Mouse (Mus musculus) CD4-positive helper T cell, adult 2 months (primary cell): ENCODE data around the gene Gm4894.

Experiments
- DNase-seq: peaks from one replicate; pipeline ENCODE4 v3.0.0-alpha.2; 2012; ENCODE audit warnings: low read depth, missing footprints, low spot score

Gm4894 gene

GRCm38 (mm10) chr9:49250231-49250630 lies at the start of gene Gm4894:
Gene Gm4894 (plus strand): TSS chr9:49250531.
- DNase-seq = no peak

- DNase-seq = no peak
These were observed 44.0 kb upstream of the Gm4894 start for GRCm38 (mm10) chr9:49206331-49206730.

GRCm38 (mm10) chr9:49211493-49211892 lies 38.8 kb upstream of the Gm4894 start:
- DNase-seq = no peak

GRCm38 (mm10) chr9:49214734-49215133 lies 35.6 kb upstream of the Gm4894 start:
- no peak for DNase-seq

DNA sequence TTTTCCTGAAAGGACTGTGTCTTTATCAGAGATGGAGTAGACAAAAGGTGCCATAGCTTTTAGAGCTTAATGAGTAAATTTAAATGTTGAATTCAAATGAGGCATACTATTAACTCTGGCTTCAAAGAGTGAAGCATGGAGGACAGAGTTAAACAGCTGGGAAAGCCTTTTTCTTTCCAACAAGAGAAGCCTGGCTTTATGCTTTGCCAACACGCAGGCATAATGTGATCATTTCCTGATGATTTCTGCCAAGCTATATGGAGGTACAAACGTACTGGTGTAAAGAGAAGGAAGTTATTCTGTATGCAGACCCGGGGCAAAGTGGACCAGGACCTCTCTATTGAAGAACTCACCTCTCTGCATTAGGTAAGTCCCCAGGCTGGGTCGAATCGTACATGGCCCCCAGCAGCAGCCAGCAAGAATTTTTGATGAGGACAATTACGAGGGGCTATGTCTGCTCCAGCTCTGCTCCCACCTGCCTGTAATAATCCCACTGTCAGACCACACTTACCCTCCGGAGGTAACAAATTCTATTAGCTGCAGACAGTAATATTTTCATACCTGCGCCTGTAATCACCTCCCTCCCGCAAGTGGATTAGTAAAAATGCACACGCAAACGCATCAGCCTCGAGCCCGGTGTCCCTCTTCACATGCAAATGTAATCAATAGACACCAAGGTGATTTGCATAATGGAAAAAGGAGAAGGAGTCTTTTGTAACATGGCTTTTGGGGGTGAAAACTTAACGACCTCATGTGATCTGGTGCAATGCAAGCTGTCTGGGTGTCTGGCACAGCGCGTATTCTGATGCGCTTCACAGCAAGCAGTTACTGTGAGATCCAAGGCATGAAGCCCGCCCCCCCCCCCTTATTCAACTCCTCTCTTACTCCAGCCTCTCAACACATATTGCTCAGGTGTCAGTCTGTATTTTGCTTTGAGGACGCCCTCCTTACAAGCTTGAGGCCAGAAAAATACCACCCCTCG lies 32.4 kb upstream of the Gm4894 start:
- DNase-seq = no peak

DNA sequence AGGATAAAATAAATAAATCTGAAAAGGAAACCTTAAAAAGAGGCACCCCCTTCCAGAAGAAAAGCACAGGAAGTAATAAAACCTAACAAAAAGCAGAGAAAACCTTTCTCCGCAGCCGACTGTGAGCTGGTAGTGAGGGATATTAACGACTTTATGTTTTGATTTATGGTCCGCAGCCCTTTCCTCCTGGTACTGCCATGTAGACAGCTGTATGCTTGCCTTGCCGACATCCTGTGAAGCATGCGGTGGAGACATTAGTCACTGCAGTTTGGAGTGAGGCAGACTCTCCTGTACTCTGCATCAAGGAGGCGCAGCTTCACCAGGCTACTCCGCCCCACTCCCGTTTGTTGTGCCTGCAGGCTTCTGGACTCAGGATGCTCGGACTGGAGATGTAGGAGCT lies 25.8 kb upstream of the Gm4894 start:
- DNase-seq = no peak

GRCm38 (mm10) chr9:49227442-49227841 lies 22.9 kb upstream of the Gm4894 start:
- no peak for DNase-seq

GRCm38 (mm10) chr9:49229054-49229453 lies 21.3 kb upstream of the Gm4894 start:
- no peak for DNase-seq

DNA sequence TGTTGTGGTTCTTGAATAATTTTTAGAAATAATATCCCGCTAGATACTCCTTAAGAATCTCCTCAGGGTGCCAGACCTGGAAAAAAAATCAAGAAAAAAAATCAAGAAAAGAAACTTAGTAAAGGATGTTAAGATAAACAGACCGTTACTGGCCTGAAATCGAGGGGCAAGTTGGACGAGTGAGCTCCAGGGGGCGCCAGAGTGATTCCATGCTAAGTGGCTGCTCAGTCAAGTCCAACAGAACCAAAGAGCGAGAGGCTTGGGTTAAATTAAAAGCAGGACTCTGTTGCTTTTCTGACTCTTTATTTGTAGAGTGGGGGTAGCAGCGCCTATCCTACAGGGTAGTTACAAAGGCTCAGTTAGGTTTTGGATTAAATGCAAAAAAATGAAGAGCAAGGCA lies 3.5 kb upstream of the Gm4894 start:
- DNase-seq = no peak

- DNase-seq = no peak
These were observed 18.6 kb downstream of the Gm4894 start for GRCm38 (mm10) chr9:49268949-49269348.

DNA sequence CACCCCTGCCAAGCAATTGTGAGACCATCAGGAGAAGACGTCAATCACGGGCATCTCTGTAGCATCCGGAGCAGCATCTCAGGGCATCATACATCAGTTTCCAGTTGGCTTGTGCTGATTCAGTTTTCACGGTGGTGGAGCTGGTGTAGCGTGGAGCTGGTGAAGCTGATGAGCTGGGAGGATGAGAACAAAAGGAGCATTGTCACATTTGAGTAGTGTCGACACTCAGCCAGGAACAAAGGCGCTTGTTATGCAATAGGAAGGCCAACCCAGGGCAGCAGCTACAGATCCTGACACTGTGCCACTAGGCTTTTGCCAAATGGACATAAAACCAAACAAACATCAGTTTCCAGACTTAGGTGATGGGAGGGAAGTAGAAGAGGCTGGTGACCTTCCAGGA lies 23.2 kb downstream of the Gm4894 start:
- no peak for DNase-seq

DNA sequence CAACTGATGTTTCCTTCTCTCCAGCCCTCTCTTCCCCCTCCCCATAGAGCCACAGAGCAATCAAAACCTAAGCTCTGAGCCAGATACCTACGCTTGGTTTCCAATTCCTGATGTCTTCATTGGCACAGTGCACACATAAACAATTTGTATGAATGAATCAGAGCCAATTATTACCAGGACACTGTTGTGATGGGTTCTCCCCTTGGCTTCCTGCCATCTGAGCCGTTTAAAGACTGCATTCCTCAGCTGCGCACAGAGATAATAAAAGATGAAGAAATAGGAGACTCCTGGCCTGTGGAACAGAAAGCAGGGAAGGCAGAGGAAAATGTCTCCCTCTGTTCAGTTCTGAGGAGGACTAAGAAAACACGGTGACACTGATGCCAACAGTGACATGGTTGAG lies 25.6 kb downstream of the Gm4894 start:
- DNase-seq = no peak

GRCm38 (mm10) chr9:49276542-49277334 lies 26.4 kb downstream of the Gm4894 start:
- no peak for DNase-seq

GRCm38 (mm10) chr9:49295101-49295500 lies 44.8 kb downstream of the Gm4894 start:
- no peak for DNase-seq

DNA sequence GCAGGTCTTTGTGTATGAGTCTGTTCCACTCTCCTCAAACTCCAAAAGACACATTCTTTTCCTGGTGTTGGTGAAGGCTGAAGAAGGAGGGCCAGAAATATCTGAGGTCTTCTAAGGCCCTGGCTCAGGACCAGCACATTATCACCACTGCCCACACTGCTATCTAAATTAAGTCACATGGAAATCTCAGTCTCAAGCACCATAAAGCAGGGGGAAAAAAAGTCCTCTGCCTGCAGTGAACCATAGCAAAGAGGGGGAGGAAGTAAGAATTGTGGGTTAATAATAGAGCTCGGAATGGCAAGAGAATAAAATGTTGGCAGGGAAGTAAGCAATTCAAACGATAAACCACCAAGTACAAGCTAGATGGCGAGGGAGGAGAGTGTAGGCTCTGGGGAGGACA lies 57.2 kb downstream of the Gm4894 start:
- no peak for DNase-seq

GRCm38 (mm10) chr9:49310821-49311220 lies 60.5 kb downstream of the Gm4894 start:
- DNase-seq = no peak

- no peak for DNase-seq
These were observed 68.3 kb downstream of the Gm4894 start for GRCm38 (mm10) chr9:49318638-49319037.
